Mouse (Mus musculus): ENCODE data around the gene Ndufc2. TPM values are rescaled to one million over a fixed set of nuclear protein-coding genes. Genes with fewer than 3 reads are reported as not detected.

Gene Ndufc2
- total RNA-seq (2017) = 210 and 280 TPM in 2 replicates

- ATAC-seq (replicated peaks; ENCODE audit: low read depth, poor library complexity, severe bottlenecking) = peak; percentile 98
Measured at GRCm38 (mm10) chr7:97399960-97400715, at the start of gene Ndufc2. TSS of gene Ndufc2 (plus strand) at chr7:97400003.

- no peak for ATAC-seq (replicated peaks; ENCODE audit: low read depth, poor library complexity, severe bottlenecking)
Measured at GRCm38 (mm10) chr7:97350891-97351290, 48.9 kb upstream of the Ndufc2 start.

- ATAC-seq (replicated peaks; ENCODE audit: low read depth, poor library complexity, severe bottlenecking) = no peak
Measured at GRCm38 (mm10) chr7:97351792-97352513, 47.9 kb upstream of the Ndufc2 start.

- no peak for ATAC-seq (replicated peaks; ENCODE audit: low read depth, poor library complexity, severe bottlenecking)
Measured at GRCm38 (mm10) chr7:97353356-97353755, 46.4 kb upstream of the Ndufc2 start.

GRCm38 (mm10) chr7:97355068-97355841 lies 44.5 kb upstream of the Ndufc2 start:
- ATAC-seq (replicated peaks; ENCODE audit: low read depth, poor library complexity, severe bottlenecking) = peak; percentile 76

- ATAC-seq (replicated peaks; ENCODE audit: low read depth, poor library complexity, severe bottlenecking) = no peak
Measured at GRCm38 (mm10) chr7:97356253-97356652, 43.5 kb upstream of the Ndufc2 start.

GRCm38 (mm10) chr7:97356875-97357276 lies 42.9 kb upstream of the Ndufc2 start:
- peak; percentile 30; the same call in 1 of the 2 replicates for ATAC-seq (replicated peaks; ENCODE audit: low read depth, poor library complexity, severe bottlenecking)

GRCm38 (mm10) chr7:97357840-97358239 lies 42.0 kb upstream of the Ndufc2 start:
- no peak for ATAC-seq (replicated peaks; ENCODE audit: low read depth, poor library complexity, severe bottlenecking)

GRCm38 (mm10) chr7:97358347-97358746 lies 41.5 kb upstream of the Ndufc2 start:
- ATAC-seq (replicated peaks; ENCODE audit: low read depth, poor library complexity, severe bottlenecking) = no peak

GRCm38 (mm10) chr7:97360166-97360565 lies 39.6 kb upstream of the Ndufc2 start:
- ATAC-seq (replicated peaks; ENCODE audit: low read depth, poor library complexity, severe bottlenecking) = no peak

GRCm38 (mm10) chr7:97360955-97361354 lies 38.8 kb upstream of the Ndufc2 start:
- ATAC-seq (replicated peaks; ENCODE audit: low read depth, poor library complexity, severe bottlenecking) = no peak

- peak; percentile 71; the same call in 1 of the 2 replicates for ATAC-seq (replicated peaks; ENCODE audit: low read depth, poor library complexity, severe bottlenecking)
Measured at GRCm38 (mm10) chr7:97361467-97361866, 38.3 kb upstream of the Ndufc2 start.

- no peak for ATAC-seq (replicated peaks; ENCODE audit: low read depth, poor library complexity, severe bottlenecking)
Measured at GRCm38 (mm10) chr7:97365887-97366286, 33.9 kb upstream of the Ndufc2 start.

GRCm38 (mm10) chr7:97375101-97375500 lies 24.7 kb upstream of the Ndufc2 start:
- no peak for ATAC-seq (replicated peaks; ENCODE audit: low read depth, poor library complexity, severe bottlenecking)

GRCm38 (mm10) chr7:97375906-97376305 lies 23.9 kb upstream of the Ndufc2 start:
- peak; percentile 49 for ATAC-seq (replicated peaks; ENCODE audit: low read depth, poor library complexity, severe bottlenecking)

GRCm38 (mm10) chr7:97379304-97379703 lies 20.5 kb upstream of the Ndufc2 start:
- ATAC-seq (replicated peaks; ENCODE audit: low read depth, poor library complexity, severe bottlenecking) = no peak

GRCm38 (mm10) chr7:97380500-97381123 lies 19.2 kb upstream of the Ndufc2 start:
- no peak for ATAC-seq (replicated peaks; ENCODE audit: low read depth, poor library complexity, severe bottlenecking)

- ATAC-seq (replicated peaks; ENCODE audit: low read depth, poor library complexity, severe bottlenecking) = no peak
Measured at GRCm38 (mm10) chr7:97382661-97383060, 17.1 kb upstream of the Ndufc2 start.

- ATAC-seq (replicated peaks; ENCODE audit: low read depth, poor library complexity, severe bottlenecking) = no peak
Measured at GRCm38 (mm10) chr7:97383496-97384132, 16.2 kb upstream of the Ndufc2 start.

Data from common myeloid progenitor, adult 5-6 weeks (primary cell).